Mouse (Mus musculus) lung, postnatal 0 days (tissue): Measurements from ENCODE around the gene Ntrk3.

ENCODE experiments used
- CTCF ChIP-seq: IDR thresholded peaks from 2 replicates; pipeline ENCODE4 v1.5.1; 2016; ENCODE audit warnings: antibody characterized with exemption, mild to moderate bottlenecking
- EP300 ChIP-seq: IDR thresholded peaks from 2 replicates; pipeline ENCODE4 v1.6.1; 2016; ENCODE audit warnings: antibody characterized with exemption, mild to moderate bottlenecking, control low read depth

GRCm38 (mm10) chr7:78575556-78575955 is 162.3 kb downstream of the Ntrk3 start:
- TF ChIP-seq CTCF: no peak
- TF ChIP-seq EP300: no peak
